Mouse (Mus musculus) WW6 (cell line): Measurements from ENCODE around the gene Dnm3.

Experiments
- DNase-seq: peaks from one replicate; pipeline ENCODE4 v3.0.0-alpha.2; 2013; ENCODE audit warnings: low read depth, low spot score

Gene Dnm3

DNA sequence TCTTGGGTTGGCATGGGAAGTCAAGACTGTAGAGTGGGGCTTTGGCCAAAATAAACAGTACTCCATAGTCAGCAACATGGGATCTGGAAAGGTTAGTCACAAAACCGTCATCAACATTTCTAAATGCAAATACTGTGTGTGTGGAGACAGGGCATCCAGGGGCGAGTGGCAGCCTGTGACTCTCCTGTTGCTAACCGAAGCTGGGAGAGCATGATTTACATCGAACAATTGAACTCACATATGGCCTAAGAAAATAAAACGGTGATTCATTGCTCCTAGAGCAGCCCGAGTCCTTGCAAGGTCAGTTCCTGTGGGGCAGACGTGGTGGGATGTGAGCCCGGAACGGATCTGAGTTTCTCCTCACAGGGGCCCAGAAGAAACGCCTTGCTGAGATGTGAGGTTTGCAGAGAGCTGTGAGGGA is 401.2 kb downstream of the Dnm3 start:
- no peak for DNase-seq

- DNase-seq = no peak
Observed at GRCm38 (mm10) chr1:162075831-162076230, 402.0 kb downstream of the Dnm3 start.

GRCm38 (mm10) chr1:162075416-162075815 is 402.4 kb downstream of the Dnm3 start:
- DNase-seq = no peak

DNA sequence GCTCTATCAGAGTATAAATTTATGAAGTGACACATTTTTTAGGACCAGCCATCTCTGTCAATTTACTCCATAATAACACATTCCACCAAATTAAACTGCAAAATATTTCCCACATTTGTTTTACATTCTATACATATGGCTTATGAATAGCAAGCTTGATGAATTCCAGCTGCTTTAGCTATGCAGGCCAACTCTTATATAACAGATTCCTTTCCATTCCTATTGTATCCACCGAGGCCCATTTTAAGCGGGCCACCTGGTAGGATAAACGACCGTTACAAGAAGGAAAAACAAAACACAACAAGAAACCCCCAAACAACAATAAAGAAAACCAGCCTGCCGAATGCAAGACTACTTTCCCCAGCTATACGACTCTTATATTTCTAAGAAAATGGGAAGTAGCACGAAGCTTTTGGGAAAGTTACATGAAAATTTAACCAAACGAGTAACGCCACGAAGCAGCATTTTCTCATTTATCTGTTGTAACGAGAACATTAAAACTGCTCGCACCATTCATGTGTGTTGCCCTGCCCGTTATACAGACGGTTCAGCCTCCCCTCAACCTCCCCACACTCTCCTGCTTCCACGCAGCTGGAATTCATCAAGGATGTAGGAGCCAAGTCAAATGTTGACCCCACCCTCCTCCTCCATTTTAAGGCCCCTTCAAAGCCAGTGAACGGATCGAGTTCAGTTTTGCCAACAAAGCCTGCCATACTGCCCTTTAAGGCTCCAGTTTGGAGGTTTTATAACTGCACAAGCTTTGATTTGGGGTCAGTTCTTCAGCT is 403.0 kb downstream of the Dnm3 start:
- no peak for DNase-seq

DNA sequence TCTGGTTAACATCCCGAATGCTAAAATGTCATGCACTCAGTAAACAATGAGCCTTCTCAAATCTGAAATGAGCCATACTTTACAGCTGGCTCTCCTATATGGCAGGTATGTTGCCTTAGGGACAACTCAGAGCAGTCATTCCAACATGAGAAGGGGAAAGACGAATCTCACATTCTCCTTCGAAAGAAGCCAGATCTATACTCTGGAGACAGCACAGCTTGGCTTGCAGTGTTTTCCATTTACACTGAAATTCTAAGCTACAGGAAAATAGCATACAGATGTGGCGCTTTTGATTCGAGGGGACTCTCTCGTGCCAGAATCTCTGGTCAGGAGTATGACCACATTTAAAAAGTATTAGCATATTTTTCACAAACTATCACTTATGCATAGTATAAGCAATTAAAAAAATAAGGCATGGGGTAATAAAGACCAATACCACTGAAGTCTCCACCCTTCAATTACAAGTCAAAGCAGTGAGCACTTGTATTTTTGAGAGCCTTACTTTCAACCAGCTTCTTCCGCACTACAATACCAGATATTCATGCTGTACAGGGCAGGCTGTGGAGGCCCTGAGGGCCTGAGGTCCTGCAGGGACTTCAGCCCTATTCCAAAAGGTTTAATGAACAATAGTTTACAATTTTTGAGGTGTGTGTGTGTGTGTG is 404.8 kb downstream of the Dnm3 start:
- no peak for DNase-seq

GRCm38 (mm10) chr1:162053608-162054007 is 424.2 kb downstream of the Dnm3 start:
- DNase-seq = no peak

DNA sequence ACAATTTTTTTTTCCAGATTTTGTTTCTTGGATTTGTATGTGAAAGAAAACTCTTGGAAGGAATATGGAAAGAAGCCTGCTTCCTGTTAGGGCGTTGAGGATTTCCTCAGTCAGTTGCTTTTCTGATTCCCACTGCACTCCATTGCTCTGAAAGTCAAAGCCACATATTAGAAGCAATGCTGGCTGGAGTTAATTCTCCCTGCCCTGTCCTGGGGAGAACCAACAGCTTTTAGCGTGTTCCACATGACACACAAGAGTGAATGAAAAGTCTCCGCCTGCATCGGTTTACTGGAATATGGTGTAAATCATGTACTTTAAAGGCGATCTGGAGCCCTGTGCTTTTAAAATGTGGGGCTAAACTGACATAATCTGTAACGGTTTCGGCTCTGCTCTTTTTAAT is 424.6 kb downstream of the Dnm3 start:
- DNase-seq = no peak

DNA sequence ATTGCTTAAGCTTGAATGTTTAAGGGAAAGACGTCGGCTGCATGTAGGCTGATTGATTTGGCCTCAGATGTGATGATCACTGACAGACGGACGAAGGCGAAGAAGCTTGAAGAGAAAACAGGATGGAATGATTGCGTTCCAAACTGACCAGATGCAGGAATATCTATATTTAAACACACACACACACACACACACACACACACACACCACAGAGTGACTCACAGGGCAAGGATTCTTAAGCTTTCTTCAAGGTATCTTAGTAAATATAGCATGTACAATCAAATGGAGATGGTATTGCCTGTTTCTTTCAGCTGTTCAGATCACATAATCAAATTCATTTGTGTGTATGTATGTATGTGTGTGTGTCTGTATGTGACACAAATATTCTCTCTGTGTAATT is 425.1 kb downstream of the Dnm3 start:
- no peak for DNase-seq

DNA sequence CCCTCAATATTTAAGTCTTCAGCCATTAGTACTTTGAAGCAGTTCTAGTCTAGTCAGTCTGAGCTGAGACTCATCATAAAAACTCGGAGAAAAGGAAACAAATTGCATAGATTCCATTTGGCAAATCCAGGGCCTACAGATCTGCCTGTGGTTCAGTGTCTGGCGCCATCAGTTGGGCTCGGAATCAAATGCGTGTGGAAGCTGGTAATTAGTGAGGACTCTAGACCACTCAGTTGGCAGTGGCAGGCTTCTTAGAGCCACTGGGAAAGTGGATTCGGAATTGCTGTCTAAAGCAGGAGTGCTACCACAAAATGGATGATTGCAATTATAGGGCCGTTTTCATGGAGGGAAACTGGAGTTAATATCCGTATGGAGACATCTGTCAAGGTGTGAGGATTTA is 425.7 kb downstream of the Dnm3 start:
- no peak for DNase-seq

DNA sequence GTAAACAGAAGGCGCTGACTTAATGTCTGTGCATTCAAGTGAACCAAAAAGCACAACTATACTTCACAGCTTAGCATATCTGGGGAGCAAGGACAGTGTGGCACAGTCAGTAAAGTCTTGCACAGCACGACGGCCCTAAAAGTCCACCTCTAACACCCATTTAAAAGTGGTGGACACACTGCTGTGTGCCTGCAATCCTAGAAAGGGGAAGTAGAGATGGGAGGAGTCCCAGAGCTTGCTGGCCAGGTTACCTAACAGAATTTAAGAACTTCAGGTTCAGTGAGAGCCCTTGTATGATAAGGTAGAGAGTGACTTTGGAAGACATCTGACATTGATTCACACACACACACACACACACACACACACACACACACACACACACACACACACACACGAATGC is 426.1 kb downstream of the Dnm3 start:
- DNase-seq = no peak

- no peak for DNase-seq
Observed at GRCm38 (mm10) chr1:162047673-162048072, 430.2 kb downstream of the Dnm3 start.

DNA sequence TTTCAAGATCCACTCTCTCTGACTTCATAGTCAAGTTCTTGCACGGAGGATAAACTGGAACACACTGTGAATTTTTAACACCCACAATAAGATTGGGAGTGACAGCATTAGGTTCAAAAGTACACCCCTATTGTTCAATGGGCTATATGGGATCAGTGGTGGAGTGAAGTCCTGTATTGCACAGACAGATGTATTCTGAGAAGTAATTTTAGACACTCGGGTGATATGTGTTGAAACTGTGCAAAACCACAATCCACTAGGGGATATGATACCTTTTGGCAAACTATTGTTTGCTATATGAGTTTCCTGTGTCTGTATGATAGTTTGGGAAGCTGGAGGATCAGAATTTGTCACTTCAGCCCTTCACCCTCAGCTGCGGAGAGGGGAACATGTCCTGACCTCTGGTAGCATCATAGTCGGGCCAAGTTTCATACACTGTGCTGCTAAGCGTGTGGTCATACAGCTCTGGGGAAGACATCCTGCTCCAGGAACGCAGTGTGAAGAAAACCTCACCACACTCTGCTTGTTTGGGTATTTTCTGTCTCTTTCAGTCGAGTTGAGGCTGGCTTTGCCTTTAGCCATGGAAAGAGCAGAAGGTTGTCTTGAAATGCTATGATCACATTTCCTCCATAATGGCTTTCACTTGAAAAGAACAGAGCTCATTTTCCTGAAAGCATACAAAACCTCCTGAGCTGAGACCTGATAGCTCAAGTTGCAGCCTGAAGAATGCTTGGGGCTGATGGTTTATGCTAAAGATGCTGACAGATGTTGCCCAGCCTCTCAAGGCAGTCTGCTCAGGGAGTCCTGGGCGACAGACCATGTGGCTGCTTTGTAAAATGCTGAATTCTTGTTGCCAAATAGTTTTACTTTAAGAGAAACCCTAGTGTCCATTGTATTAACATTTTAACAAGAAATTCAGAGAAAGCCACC is 433.8 kb downstream of the Dnm3 start:
- no peak for DNase-seq

GRCm38 (mm10) chr1:162043216-162043615 is 434.6 kb downstream of the Dnm3 start:
- no peak for DNase-seq

DNA sequence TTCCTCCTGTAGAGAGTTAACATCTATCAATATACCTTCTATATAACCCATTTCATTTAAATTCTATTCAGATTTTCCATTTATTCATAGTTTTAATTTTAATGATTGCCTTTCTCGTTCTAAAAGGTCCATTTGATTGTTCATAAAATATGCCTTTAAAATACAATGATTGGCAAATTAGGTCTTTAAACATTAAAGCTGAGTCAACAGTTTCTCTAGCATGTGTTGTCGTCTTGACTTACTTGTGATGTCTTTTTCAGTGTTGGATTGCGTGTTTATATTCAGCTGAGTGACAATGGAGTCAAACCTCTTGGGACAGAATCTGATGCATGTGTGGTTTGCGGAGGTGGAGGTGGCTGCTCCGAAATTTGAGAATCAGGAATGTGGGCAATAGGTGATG is 435.4 kb downstream of the Dnm3 start:
- DNase-seq = no peak

- no peak for DNase-seq
Observed at GRCm38 (mm10) chr1:162040490-162041274, 437.2 kb downstream of the Dnm3 start.

DNA sequence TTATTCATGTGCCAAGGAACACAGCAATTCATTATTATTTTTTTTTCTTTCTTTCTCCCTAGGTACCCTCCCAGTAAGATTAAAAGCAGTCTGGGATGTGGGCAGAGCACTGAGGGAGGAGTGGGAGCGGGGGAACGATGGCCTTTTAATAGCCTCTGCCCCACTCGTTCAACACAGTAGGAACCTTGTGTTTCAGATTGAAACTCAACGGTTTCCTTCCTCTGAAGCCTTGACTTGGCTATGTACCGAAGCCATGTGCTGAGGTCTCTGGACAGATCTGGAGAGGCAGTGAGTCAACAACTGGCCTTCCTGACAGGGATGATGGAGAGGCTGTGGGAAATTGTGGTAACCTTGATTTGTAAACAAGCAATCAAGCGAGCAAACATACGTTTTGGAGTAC is 438.0 kb downstream of the Dnm3 start:
- DNase-seq = no peak

GRCm38 (mm10) chr1:162039011-162039595 is 438.7 kb downstream of the Dnm3 start:
- no peak for DNase-seq

GRCm38 (mm10) chr1:162038431-162038830 is 439.4 kb downstream of the Dnm3 start:
- no peak for DNase-seq

DNA sequence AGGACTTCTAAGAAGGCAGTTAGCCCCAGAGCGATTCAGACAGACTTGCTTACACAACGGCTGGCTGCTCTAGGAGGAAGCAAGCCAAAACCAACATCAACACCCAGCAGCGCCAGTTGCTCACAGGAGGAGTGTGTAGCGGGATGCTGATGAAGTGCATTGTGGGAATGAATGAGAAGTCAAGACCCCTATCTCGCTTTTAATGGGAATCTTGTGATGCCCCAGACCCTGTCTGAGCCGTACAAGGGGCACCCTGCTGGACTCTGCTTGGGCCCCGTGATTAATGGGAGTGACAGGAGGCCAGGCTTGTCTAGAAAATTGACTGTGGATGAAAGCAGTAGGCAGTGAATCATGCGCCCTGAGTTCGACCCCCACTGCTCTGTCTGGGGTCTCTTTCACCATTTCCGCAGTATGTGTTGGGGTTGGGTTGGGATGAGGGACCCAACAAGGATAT is 439.8 kb downstream of the Dnm3 start:
- DNase-seq = no peak

GRCm38 (mm10) chr1:162037185-162037765 is 440.6 kb downstream of the Dnm3 start:
- DNase-seq = no peak

DNA sequence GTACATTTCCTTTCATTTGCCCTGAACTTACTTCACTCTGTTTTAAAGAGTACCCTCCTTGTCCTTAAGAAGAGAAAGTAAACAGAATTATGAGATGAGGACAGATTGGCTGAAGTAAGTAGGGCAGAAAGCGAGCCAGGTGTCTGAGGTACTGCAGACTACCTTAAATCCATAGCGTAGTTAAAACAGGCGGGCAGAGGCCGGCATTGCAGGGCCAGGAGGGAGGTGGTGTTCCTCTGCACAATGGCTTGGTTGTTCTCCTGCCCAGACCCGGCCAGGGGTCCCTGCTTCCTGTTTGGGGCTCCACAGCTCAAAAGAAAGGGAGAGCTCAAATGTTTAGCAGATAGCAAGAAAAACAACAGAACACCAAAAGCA is 441.4 kb downstream of the Dnm3 start:
- no peak for DNase-seq
